Mouse (Mus musculus) midbrain, embryonic 11.5 days (tissue): ENCODE data around the gene Ap1s3. TPM values are rescaled to one million over a fixed set of nuclear protein-coding genes. Genes with fewer than 3 reads are reported as not detected.

ENCODE experiments used
- ATAC-seq: fragments of 200-750 bp; cut with Nextera tagmentation; 2 replicates; pipeline ENCODE4 v1.8.0; 2017; ENCODE audit warnings: moderate TSS enrichment, moderate library complexity; ENCODE audit not compliant: low FRiP score
- DNase-seq: peaks from one replicate; pipeline ENCODE4 v3.0.0; 2015; ENCODE audit warnings: low spot score; ENCODE audit errors: missing footprints
- H3K27ac ChIP-seq: fragments of 300-500 bp; sonication (generic); 2 replicates; pipeline ENCODE4 v1.5.1; 2014; ENCODE audit warnings: low read depth, low read length
- H3K27me3 ChIP-seq: fragments of 300-500 bp; sonication (generic); 2 replicates; pipeline ENCODE4 v1.6.1; 2014; ENCODE audit warnings: mild to moderate bottlenecking, low read length, moderate library complexity, mixed read lengths; ENCODE audit not compliant: control insufficient read depth, insufficient read depth
- H3K36me3 ChIP-seq: fragments of 300-500 bp; sonication (generic); 2 replicates; pipeline ENCODE4 v1.6.1; 2014; ENCODE audit warnings: mild to moderate bottlenecking, low read length, moderate library complexity, mixed read lengths; ENCODE audit not compliant: control insufficient read depth, insufficient read depth
- H3K4me1 ChIP-seq: fragments of 300-500 bp; sonication (generic); 2 replicates; pipeline ENCODE4 v1.6.1; 2014; ENCODE audit warnings: low read length; ENCODE audit not compliant: control insufficient read depth, insufficient read depth
- H3K4me2 ChIP-seq: fragments of 300-500 bp; sonication (generic); 2 replicates; pipeline ENCODE4 v1.6.1; 2014; ENCODE audit warnings: mild to moderate bottlenecking, moderate library complexity
- H3K4me3 ChIP-seq: fragments of 300-500 bp; sonication (generic); 2 replicates; pipeline ENCODE4 v1.5.1; 2014; ENCODE audit warnings: low read depth, low read length
- H3K9ac ChIP-seq: fragments of 300-500 bp; sonication (generic); 2 replicates; pipeline ENCODE4 v1.6.1; 2014; ENCODE audit warnings: low read length
- H3K9me3 ChIP-seq: fragments of 300-500 bp; sonication (generic); 2 replicates; pipeline ENCODE4 v1.6.1; 2016; ENCODE audit warnings: low read length; ENCODE audit not compliant: control insufficient read depth
- WGBS: fragments of 180-500 bp; shearing (Covaris S2); extraction: QIAGEN DNeasy Blood & Tissue Kit; methylation state at CpG from one replicate; pipeline ENCODE4 v1.1.7; 2014; 5-methylcytosine and 5-hydroxymethylcytosine counted together
- polyA plus RNA-seq: library from polyadenylated mRNA; unstranded; fragments of >200 nt; fragmentation: Nextera tagmentation; extraction: Ambion mirVana; gene quantifications from 2 replicates; pipeline ENCODE4 v1.2.1, GENCODE M21; 2014

Gene Ap1s3
- polyA plus RNA-seq, 1 experiment from 2014 or later, result 0.04 TPM

- peaks cover 2% of the 10 kb centered on the region; the same call in 1 of the 2 replicates for H3K36me3 ChIP-seq
- DNase-seq, result no peak
- ATAC-seq, result no peak
- 92% methylated on average over 2 of the region's 2 CpGs for WGBS
- no peak overlapping the region for H3K27ac ChIP-seq
- H3K4me3 ChIP-seq, result no peak overlapping the region
- no peak overlapping the region for H3K4me2 ChIP-seq
- no peaks in the 10 kb centered on the region for H3K9me3 ChIP-seq
- no peaks in the 10 kb centered on the region for H3K4me1 ChIP-seq
- H3K27me3 ChIP-seq, result no peaks in the 10 kb centered on the region
- no peak overlapping the region for H3K9ac ChIP-seq
Measured at GRCm38 (mm10) chr1:79704672-79705071, 32.9 kb upstream of the Ap1s3 start.

- no peak overlapping the region for H3K27ac ChIP-seq
- WGBS, result 92% methylated on average over 8 of the region's 8 CpGs
- no peak overlapping the region for H3K4me2 ChIP-seq
- no peak for ATAC-seq
- DNase-seq, result no peak
- H3K27me3 ChIP-seq, result no peaks in the 10 kb centered on the region
- H3K9ac ChIP-seq, result no peak overlapping the region
- no peak overlapping the region for H3K4me3 ChIP-seq
- peaks cover 2% of the 10 kb centered on the region; the same call in 1 of the 2 replicates for H3K36me3 ChIP-seq
- H3K9me3 ChIP-seq, result no peaks in the 10 kb centered on the region
- H3K4me1 ChIP-seq, result no peaks in the 10 kb centered on the region
Measured at GRCm38 (mm10) chr1:79703520-79703919, 31.7 kb upstream of the Ap1s3 start.

- Histone ChIP-seq H3K4me3 (no peak overlapping the region), H3K36me3 (no peaks in the 10 kb centered on the region), H3K4me2 (no peak overlapping the region), H3K9ac (no peak overlapping the region), H3K27ac (no peak overlapping the region), H3K4me1 (no peaks in the 10 kb centered on the region), H3K9me3 (no peaks in the 10 kb centered on the region), H3K27me3 (no peaks in the 10 kb centered on the region)
- no peak for ATAC-seq
- 89% methylated on average over 2 of the region's 2 CpGs for WGBS
- DNase-seq, result no peak
Measured at GRCm38 (mm10) chr1:79698506-79698905, 26.7 kb upstream of the Ap1s3 start.

GRCm38 (mm10) chr1:79697382-79697781, 25.6 kb upstream of the Ap1s3 start:
- no peaks in the 10 kb centered on the region for H3K27me3 ChIP-seq
- no peak overlapping the region for H3K4me2 ChIP-seq
- H3K36me3 ChIP-seq, result no peaks in the 10 kb centered on the region
- no peaks in the 10 kb centered on the region for H3K4me1 ChIP-seq
- ATAC-seq, result peak; percentile 82
- no peak for DNase-seq
- 63% methylated on average over 9 of the region's 9 CpGs for WGBS
- H3K9me3 ChIP-seq, result no peaks in the 10 kb centered on the region
- H3K27ac ChIP-seq, result no peak overlapping the region
- no peak overlapping the region for H3K4me3 ChIP-seq
- H3K9ac ChIP-seq, result no peak overlapping the region

- Histone ChIP-seq H3K27me3 (no peaks in the 10 kb centered on the region), H3K9ac (no peak overlapping the region), H3K4me1 (no peaks in the 10 kb centered on the region), H3K36me3 (no peaks in the 10 kb centered on the region), H3K27ac (no peak overlapping the region), H3K9me3 (no peaks in the 10 kb centered on the region), H3K4me3 (no peak overlapping the region), H3K4me2 (no peak overlapping the region)
- WGBS, result 60% methylated on average over 5 of the region's 5 CpGs
- peak; percentile 55 for ATAC-seq
- no peak for DNase-seq
Measured at GRCm38 (mm10) chr1:79696933-79697332, 25.2 kb upstream of the Ap1s3 start.

GRCm38 (mm10) chr1:79692482-79692881, 20.7 kb upstream of the Ap1s3 start:
- H3K36me3 ChIP-seq, result no peaks in the 10 kb centered on the region
- no peaks in the 10 kb centered on the region for H3K27me3 ChIP-seq
- no peaks in the 10 kb centered on the region for H3K4me1 ChIP-seq
- H3K27ac ChIP-seq, result no peak overlapping the region
- ATAC-seq (no peak), DNase-seq (no peak)
- H3K9ac ChIP-seq, result no peak overlapping the region
- H3K4me2 ChIP-seq, result no peak overlapping the region
- WGBS, result 83% methylated on average over 3 of the region's 3 CpGs
- H3K4me3 ChIP-seq, result no peak overlapping the region
- H3K9me3 ChIP-seq, result peaks cover 6% of the 10 kb centered on the region; the same call in 1 of the 2 replicates

GRCm38 (mm10) chr1:79687254-79687653, 15.5 kb upstream of the Ap1s3 start:
- Histone ChIP-seq H3K9me3 (peaks cover 6% of the 10 kb centered on the region; the same call in 1 of the 2 replicates), H3K4me1 (no peaks in the 10 kb centered on the region), H3K27me3 (no peaks in the 10 kb centered on the region), H3K4me3 (no peak overlapping the region), H3K9ac (no peak overlapping the region), H3K27ac (no peak overlapping the region), H3K36me3 (no peaks in the 10 kb centered on the region), H3K4me2 (no peak overlapping the region)
- ATAC-seq (no peak), DNase-seq (no peak)
- WGBS, result 81% methylated on average over 1 of the region's 1 CpGs

- Histone ChIP-seq H3K36me3 (no peaks in the 10 kb centered on the region), H3K27me3 (no peaks in the 10 kb centered on the region), H3K9me3 (peaks cover 6% of the 10 kb centered on the region; the same call in 1 of the 2 replicates), H3K4me2 (no peak overlapping the region), H3K27ac (no peak overlapping the region), H3K4me3 (no peak overlapping the region), H3K4me1 (no peaks in the 10 kb centered on the region), H3K9ac (no peak overlapping the region)
- no peak for ATAC-seq
- no peak for DNase-seq
Measured at GRCm38 (mm10) chr1:79684027-79684426, 12.3 kb upstream of the Ap1s3 start.

- no peak overlapping the region for H3K4me3 ChIP-seq
- H3K27ac ChIP-seq, result no peak overlapping the region
- H3K9ac ChIP-seq, result no peak overlapping the region
- no peaks in the 10 kb centered on the region for H3K4me1 ChIP-seq
- ATAC-seq, result no peak
- no peak overlapping the region for H3K4me2 ChIP-seq
- peak; percentile 86 for DNase-seq
- WGBS, result 13% methylated on average over 5 of the region's 5 CpGs
- H3K36me3 ChIP-seq, result no peaks in the 10 kb centered on the region
- no peaks in the 10 kb centered on the region for H3K27me3 ChIP-seq
- H3K9me3 ChIP-seq, result peaks cover 3% of the 10 kb centered on the region; the same call in 1 of the 2 replicates
Measured at GRCm38 (mm10) chr1:79682936-79683335, 11.2 kb upstream of the Ap1s3 start.

GRCm38 (mm10) chr1:79680777-79681176, 9.0 kb upstream of the Ap1s3 start:
- ATAC-seq (no peak), DNase-seq (no peak)
- Histone ChIP-seq H3K27ac (no peak overlapping the region), H3K27me3 (no peaks in the 10 kb centered on the region), H3K9ac (no peak overlapping the region), H3K9me3 (no peaks in the 10 kb centered on the region), H3K36me3 (no peaks in the 10 kb centered on the region), H3K4me2 (no peak overlapping the region), H3K4me1 (no peaks in the 10 kb centered on the region), H3K4me3 (no peak overlapping the region)
- WGBS, result 91% methylated on average over 3 of the region's 3 CpGs
